Mouse (Mus musculus): ENCODE data around the gene D10Jhu81e. TPM values are rescaled to one million over a fixed set of nuclear protein-coding genes. Genes with fewer than 3 reads are reported as not detected.
A peak's percentile ranks its signal among the peaks of the same experiment; 100 is the strongest.

D10Jhu81e gene
- polyA plus RNA-seq, 1 experiment, result 23.2 TPM

- TF ChIP-seq CTCF (IDR thresholded peaks at IDR 0.05; ENCODE audit: control insufficient read depth, insufficient read depth, insufficient replicate concordance, low read depth, low read length), result no peak
- TF ChIP-seq POLR2A (IDR thresholded peaks at IDR 0.05; ENCODE audit: control insufficient read depth, low read depth, low read length), result no peak
- Histone ChIP-seq H3K4me1 (ENCODE audit: control insufficient read depth, insufficient read depth, low read length) (peaks cover 12% of the 10 kb centered on the region), H3K27ac (ENCODE audit: control insufficient read depth, insufficient read depth, low read depth, low read length) (no peak overlapping the region), H3K36me3 (ENCODE audit: control insufficient read depth, insufficient read depth, low read length) (no peaks in the 10 kb centered on the region), H3K4me3 (ENCODE audit: control insufficient read depth, low read depth, low read length) (no peak overlapping the region), H3K27me3 (ENCODE audit: control insufficient read depth, insufficient read depth, low read length) (no peaks in the 10 kb centered on the region)
These were observed 29.9 kb downstream of the D10Jhu81e start for GRCm38 (mm10) chr10:78139572-78140250.

GRCm38 (mm10) chr10:78138812-78139523 lies 30.6 kb downstream of the D10Jhu81e start:
- TF ChIP-seq POLR2A (IDR thresholded peaks at IDR 0.05; ENCODE audit: control insufficient read depth, low read depth, low read length), result no peak
- TF ChIP-seq CTCF (IDR thresholded peaks at IDR 0.05; ENCODE audit: control insufficient read depth, insufficient read depth, insufficient replicate concordance, low read depth, low read length), result no peak
- Histone ChIP-seq H3K36me3 (ENCODE audit: control insufficient read depth, insufficient read depth, low read length) (no peaks in the 10 kb centered on the region), H3K4me3 (ENCODE audit: control insufficient read depth, low read depth, low read length) (no peak overlapping the region), H3K4me1 (ENCODE audit: control insufficient read depth, insufficient read depth, low read length) (peaks cover 18% of the 10 kb centered on the region), H3K27me3 (ENCODE audit: control insufficient read depth, insufficient read depth, low read length) (no peaks in the 10 kb centered on the region), H3K27ac (ENCODE audit: control insufficient read depth, insufficient read depth, low read depth, low read length) (peak overlapping the region; percentile 62)

GRCm38 (mm10) chr10:78137191-78137590 lies 32.4 kb downstream of the D10Jhu81e start:
- Histone ChIP-seq H3K36me3 (ENCODE audit: control insufficient read depth, insufficient read depth, low read length) (no peaks in the 10 kb centered on the region), H3K27ac (ENCODE audit: control insufficient read depth, insufficient read depth, low read depth, low read length) (no peak overlapping the region), H3K27me3 (ENCODE audit: control insufficient read depth, insufficient read depth, low read length) (no peaks in the 10 kb centered on the region), H3K4me1 (ENCODE audit: control insufficient read depth, insufficient read depth, low read length) (peaks cover 18% of the 10 kb centered on the region), H3K4me3 (ENCODE audit: control insufficient read depth, low read depth, low read length) (peak overlapping the region; percentile 51)
- no peak for TF ChIP-seq POLR2A (IDR thresholded peaks at IDR 0.05; ENCODE audit: control insufficient read depth, low read depth, low read length)
- no peak for TF ChIP-seq CTCF (IDR thresholded peaks at IDR 0.05; ENCODE audit: control insufficient read depth, insufficient read depth, insufficient replicate concordance, low read depth, low read length)

- Histone ChIP-seq H3K27ac (ENCODE audit: control insufficient read depth, insufficient read depth, low read depth, low read length) (no peak overlapping the region), H3K27me3 (ENCODE audit: control insufficient read depth, insufficient read depth, low read length) (no peaks in the 10 kb centered on the region), H3K4me1 (ENCODE audit: control insufficient read depth, insufficient read depth, low read length) (peaks cover 18% of the 10 kb centered on the region), H3K36me3 (ENCODE audit: control insufficient read depth, insufficient read depth, low read length) (no peaks in the 10 kb centered on the region), H3K4me3 (ENCODE audit: control insufficient read depth, low read depth, low read length) (no peak overlapping the region)
- TF ChIP-seq CTCF (IDR thresholded peaks at IDR 0.05; ENCODE audit: control insufficient read depth, insufficient read depth, insufficient replicate concordance, low read depth, low read length) (no peak), POLR2A (IDR thresholded peaks at IDR 0.05; ENCODE audit: control insufficient read depth, low read depth, low read length) (no peak)
These were observed 33.6 kb downstream of the D10Jhu81e start for GRCm38 (mm10) chr10:78135947-78136346.

GRCm38 (mm10) chr10:78134975-78135798 lies 34.4 kb downstream of the D10Jhu81e start:
- Histone ChIP-seq H3K27me3 (ENCODE audit: control insufficient read depth, insufficient read depth, low read length) (no peaks in the 10 kb centered on the region), H3K36me3 (ENCODE audit: control insufficient read depth, insufficient read depth, low read length) (no peaks in the 10 kb centered on the region), H3K4me3 (ENCODE audit: control insufficient read depth, low read depth, low read length) (no peak overlapping the region; the same call in 1 of the 2 replicates), H3K27ac (ENCODE audit: control insufficient read depth, insufficient read depth, low read depth, low read length) (no peak overlapping the region), H3K4me1 (ENCODE audit: control insufficient read depth, insufficient read depth, low read length) (peaks cover 18% of the 10 kb centered on the region)
- TF ChIP-seq POLR2A (IDR thresholded peaks at IDR 0.05; ENCODE audit: control insufficient read depth, low read depth, low read length) (no peak), CTCF (IDR thresholded peaks at IDR 0.05; ENCODE audit: control insufficient read depth, insufficient read depth, insufficient replicate concordance, low read depth, low read length) (no peak)

GRCm38 (mm10) chr10:78134400-78134799 lies 35.2 kb downstream of the D10Jhu81e start:
- Histone ChIP-seq H3K36me3 (ENCODE audit: control insufficient read depth, insufficient read depth, low read length) (no peaks in the 10 kb centered on the region), H3K4me1 (ENCODE audit: control insufficient read depth, insufficient read depth, low read length) (peaks cover 22% of the 10 kb centered on the region), H3K27me3 (ENCODE audit: control insufficient read depth, insufficient read depth, low read length) (no peaks in the 10 kb centered on the region), H3K27ac (ENCODE audit: control insufficient read depth, insufficient read depth, low read depth, low read length) (no peak overlapping the region), H3K4me3 (ENCODE audit: control insufficient read depth, low read depth, low read length) (no peak overlapping the region)
- TF ChIP-seq CTCF (IDR thresholded peaks at IDR 0.05; ENCODE audit: control insufficient read depth, insufficient read depth, insufficient replicate concordance, low read depth, low read length), result no peak
- no peak for TF ChIP-seq POLR2A (IDR thresholded peaks at IDR 0.05; ENCODE audit: control insufficient read depth, low read depth, low read length)

- TF ChIP-seq CTCF (IDR thresholded peaks at IDR 0.05; ENCODE audit: control insufficient read depth, insufficient read depth, insufficient replicate concordance, low read depth, low read length), result no peak
- TF ChIP-seq POLR2A (IDR thresholded peaks at IDR 0.05; ENCODE audit: control insufficient read depth, low read depth, low read length), result no peak
- H3K36me3 ChIP-seq (ENCODE audit: control insufficient read depth, insufficient read depth, low read length), result no peaks in the 10 kb centered on the region
- H3K27me3 ChIP-seq (ENCODE audit: control insufficient read depth, insufficient read depth, low read length), result no peaks in the 10 kb centered on the region
- H3K27ac ChIP-seq (ENCODE audit: control insufficient read depth, insufficient read depth, low read depth, low read length), result peak overlapping the region; percentile 54; the same call in 1 of the 2 replicates
- H3K4me3 ChIP-seq (ENCODE audit: control insufficient read depth, low read depth, low read length), result no peak overlapping the region
- H3K4me1 ChIP-seq (ENCODE audit: control insufficient read depth, insufficient read depth, low read length), result peaks cover 12% of the 10 kb centered on the region
These were observed 39.6 kb downstream of the D10Jhu81e start for GRCm38 (mm10) chr10:78129998-78130397.
